Mouse (Mus musculus): ENCODE data around the gene Inpp4b.
"Not testable (repeated sequence)": the region's sequence is repeated elsewhere in the genome, so short reads cannot be mapped to it uniquely, and the experiment has no call there.

Inpp4b gene

DNA sequence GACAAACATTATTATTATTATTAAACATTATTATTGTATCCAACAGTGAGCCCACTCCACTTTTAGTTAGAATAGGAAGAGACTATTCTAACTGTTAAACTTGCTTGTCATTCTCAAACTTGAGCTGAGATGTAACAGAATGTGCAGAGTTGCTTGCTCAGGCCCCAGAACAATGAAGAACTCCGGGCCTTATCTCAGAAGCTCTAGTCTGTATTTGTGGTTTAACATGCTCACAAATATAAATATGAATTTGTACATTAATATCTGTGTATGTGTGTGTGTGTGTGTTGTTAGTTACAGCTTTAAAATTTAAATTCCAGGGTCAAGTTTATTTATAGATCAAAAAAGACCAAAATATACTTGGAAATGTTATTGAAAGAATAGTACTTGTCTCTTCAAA lies 435.3 kb downstream of the Inpp4b start:
- no peak for DNase-seq (ENCODE audit: low read depth)

DNA sequence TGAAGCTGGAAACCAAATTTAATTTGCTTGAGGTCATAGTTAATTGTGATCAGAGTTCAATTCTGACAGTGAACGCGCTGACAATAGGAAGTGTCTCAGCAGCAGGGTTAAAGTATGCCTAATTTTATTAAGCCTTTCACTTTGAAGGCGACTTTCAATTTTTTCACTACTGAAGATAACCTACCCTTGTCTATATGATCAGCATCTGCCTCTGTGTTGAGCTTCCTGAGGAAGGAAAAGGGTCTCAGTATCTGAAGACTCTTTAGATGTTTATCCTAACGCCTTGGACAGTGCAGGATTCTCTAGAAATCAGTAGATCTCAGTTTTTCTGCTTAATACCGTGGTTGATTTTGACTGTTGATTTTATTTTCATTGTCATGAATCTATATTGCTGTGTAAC lies 437.1 kb downstream of the Inpp4b start:
- no peak for DNase-seq (ENCODE audit: low read depth)

DNA sequence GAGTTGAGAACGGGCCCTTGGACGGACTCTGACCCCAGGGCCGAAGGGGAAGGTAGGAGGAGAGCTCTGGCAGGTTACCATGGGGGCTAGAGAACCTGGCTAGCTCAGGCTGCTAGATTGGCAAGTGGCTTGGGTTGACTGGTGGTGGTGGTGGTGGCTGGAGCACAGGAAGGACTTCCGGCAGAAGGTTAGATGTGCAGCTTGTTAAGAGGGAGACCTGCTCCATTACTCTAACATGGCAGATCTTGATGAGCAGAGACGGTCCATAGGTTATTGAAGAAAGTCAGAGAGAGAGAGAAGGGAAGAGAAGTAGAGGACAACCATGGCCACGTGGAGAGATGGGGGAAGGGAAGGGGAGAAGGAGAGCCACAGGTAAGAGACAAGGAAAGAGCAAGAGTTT lies 437.8 kb downstream of the Inpp4b start:
- DNase-seq (ENCODE audit: low read depth): no peak

DNA sequence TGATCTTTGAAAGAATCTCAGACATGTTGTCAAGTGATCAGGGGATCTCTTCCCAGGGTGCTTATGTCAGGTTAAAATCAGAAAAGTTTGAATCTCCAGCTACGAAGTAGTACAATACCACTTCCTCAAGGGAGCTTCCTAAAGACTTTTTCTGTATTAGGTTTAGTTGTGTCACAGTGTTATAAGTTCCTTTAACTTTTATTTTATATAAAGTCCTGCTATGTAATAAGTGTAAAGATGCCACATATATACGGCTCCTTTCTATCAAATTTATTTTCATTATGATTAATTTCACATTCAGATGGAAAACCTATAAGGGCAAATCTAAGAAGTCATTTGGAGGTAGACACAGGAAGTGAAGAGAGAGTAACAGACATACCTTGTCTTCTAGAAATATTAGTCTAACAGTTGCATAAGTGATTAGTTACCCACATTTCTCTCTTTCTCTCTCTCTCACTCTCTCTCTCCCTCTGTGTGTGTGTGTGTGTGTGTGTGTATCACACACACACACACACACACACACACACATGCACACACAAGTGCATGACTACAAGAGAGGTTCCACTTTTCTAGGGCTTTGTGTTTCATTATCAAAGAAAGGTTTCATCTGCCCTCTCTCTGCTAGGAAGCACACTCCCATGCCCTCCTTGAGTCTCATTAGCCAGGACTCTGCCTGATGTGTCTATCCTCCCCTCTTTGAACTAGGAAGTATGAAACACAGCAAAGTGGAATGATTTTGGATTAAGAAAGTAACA lies 438.7 kb downstream of the Inpp4b start:
- no peak for DNase-seq (ENCODE audit: low read depth)

DNA sequence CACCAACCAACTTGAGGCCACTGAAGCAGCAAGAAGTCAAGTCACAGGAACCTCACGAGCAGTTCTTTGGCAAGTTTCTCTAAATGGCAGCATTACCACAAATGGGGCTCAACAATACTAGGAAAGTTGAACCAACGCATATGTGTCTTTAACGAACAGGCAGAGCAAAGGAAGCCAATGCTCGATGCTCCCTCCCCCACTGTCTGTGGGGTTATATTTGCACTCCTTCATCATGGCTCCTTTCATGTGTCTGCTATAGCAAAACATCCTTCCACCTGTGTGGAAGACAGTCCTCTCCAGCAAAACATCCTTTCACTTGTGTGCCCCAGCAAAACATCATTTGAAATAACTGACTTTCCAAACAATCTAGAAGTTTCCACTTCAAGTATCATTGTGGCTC lies 440.4 kb downstream of the Inpp4b start:
- DNase-seq (ENCODE audit: low read depth): no peak

DNA sequence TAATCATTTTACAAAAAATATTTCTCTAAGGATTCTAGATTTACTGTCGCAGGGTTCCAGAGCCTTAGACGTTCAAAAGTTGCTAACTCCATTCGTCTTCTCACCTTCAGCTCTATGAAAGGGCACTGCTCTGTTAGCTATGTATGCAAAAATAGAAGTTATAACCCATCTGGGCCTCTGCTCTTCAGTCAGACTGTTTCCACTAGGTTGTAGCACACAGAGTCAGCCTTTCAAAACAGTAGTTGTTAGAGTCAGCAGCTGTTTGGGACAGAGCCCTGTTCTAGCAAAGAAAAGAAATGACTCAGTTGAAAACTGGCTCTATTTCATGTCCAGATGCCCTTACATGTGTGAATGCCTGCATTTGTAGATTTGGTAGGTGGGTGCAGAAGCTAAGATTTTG lies 442.4 kb downstream of the Inpp4b start:
- no peak for DNase-seq (ENCODE audit: low read depth)

DNA sequence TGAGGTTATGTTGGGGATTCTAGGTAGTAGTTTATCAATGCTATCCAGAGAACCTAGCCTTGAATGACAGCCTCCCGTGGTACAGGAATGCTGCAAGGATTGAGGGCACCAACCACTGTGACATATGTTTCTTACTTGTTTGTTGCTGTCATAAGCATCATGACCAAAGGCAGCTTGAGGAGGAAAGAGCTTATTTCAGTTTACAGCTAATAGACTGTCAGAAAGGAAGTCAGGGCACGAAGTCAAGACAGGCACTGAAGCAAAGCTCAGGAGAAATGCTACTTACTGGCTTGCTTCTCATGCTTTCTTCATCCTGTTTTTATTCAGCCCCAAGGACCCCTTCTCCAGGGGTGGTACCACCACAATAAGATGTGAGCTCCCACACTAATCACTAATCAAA lies 446.1 kb downstream of the Inpp4b start:
- DNase-seq (ENCODE audit: low read depth): no peak

DNA sequence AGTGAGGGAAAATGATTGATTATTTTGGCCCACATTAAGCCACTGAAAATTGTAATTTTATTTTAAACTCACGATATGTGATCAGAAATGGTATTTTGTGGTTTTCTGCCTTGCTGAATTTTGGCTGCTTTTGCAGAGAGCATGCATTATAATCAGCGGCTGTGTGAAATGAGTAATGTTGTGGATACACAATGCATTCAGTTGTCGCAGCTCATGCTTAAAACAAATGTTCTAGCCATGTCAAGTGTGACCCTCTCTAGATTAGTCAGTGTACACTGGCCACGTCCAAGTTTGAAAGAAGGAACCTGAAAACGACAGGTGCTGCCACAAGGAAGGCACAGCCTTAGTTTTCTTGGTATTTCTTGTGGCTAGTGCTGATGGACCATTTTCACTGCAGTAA lies 450.3 kb downstream of the Inpp4b start:
- DNase-seq (ENCODE audit: low read depth): no peak

DNA sequence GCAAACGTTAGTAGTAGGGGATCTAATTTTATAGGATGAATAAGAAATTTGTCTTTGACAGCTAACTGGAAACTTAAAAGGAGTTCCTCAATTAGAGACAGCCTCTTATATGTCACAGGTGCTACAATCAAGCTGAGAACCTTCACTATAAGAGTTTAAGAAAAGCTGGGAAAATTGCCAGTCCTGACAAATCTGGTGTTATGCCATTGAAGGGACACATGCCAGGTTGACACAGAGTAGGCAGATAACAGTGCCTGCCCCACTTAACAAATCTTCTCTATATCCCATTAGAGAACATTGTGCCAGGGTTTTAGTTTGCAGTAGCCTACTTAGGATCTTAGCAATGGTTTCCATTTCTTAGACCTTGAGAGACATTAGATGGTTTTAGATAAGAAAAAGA lies 456.1 kb downstream of the Inpp4b start:
- DNase-seq (ENCODE audit: low read depth): no peak

DNA sequence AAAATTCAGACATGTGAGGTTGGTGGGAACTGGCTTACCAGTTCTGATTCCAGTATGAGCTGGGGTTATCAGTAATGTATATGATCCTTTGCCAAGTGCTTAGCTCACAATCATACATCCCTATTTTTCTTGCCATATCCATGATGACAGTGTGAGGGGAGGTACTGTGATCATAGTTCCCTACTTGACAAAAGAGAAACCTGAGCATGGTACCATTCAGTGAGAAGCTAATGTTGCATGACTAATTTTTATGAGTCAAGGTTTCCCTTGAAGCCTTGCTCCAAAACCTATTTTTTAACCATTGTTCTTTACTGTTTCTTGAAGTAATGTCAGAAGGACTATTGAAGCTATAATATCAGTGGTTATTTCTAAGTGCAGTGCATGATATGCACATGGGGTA lies 458.4 kb downstream of the Inpp4b start:
- peak; percentile 28 for DNase-seq (ENCODE audit: low read depth)

DNA sequence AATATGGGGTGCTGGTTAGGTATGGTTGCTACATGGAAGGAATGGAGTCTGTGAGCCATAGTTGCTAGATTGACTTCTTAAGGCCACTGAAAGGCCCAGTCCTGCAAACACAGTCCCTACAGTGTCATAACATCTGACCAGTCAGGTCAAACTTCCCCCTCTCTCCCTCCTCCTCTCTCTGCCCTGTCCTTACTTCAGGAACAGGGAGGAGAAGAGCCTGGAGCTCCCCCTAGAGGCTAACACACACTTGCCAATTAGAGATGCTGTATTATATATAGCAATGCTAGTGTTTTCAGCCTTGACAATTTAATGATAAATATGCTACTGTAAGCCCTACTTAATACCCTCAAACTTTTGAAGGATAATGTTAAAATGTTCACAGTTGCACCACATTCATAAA lies 464.4 kb downstream of the Inpp4b start:
- DNase-seq (ENCODE audit: low read depth): peak; percentile 90

DNA sequence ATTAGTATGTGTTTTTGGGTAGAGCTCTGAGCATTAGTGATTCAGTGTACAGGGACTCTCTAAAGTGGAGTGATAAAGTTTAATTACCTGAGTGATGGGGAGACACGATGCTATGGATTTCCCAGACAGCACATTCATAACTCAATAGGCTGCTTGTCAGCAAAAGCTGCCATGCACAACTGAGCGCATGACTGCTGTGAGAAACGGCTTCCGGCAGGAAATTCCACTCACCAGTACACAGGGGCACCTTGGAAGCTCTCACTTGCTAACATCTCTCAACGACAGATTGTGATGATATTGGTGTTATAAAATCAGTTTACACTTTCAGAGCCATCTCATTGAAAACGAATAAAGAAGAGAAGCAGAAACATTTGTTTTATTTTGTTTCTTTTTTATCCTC lies 465.2 kb downstream of the Inpp4b start:
- no peak for DNase-seq (ENCODE audit: low read depth)

DNA sequence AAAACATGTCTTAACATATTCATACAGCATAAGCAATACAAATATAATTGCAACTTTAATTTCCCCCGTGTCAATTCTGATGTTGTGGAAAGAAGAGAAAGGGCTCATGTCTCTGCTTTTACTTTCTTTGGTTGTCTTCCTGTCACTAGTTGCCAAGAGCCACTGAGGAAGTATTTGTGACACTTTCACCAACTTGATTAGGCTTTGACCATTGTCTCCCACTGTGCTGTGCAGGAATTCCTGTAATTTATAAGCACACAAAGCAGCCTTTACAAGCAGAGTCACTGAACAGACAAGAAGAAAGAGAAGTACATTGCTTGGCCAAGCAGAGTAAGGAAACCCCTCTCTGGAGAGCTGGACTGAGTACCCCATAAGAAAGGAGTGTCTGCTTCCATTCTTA lies 466.1 kb downstream of the Inpp4b start:
- DNase-seq (ENCODE audit: low read depth): no peak

DNA sequence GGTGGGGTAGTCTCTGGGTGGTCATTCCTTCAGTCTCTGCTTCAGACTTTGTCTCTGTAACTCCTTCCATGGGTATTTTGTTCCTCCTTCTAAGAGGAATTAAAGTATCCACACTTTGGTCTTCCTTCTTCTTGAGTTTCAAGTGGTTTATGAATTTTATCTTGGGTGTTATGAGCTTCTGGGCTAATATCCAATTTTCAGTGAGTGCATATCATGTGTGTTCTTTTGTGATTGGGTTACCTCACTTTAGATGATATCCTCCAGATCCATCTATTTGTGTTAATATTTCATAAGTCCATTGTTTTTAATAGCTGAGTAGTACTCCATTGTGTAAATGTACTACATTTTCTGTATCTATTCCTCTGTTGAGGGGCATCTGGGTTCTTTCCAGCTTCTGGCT lies 467.1 kb downstream of the Inpp4b start:
- DNase-seq (ENCODE audit: low read depth): not testable (repeated sequence)

DNA sequence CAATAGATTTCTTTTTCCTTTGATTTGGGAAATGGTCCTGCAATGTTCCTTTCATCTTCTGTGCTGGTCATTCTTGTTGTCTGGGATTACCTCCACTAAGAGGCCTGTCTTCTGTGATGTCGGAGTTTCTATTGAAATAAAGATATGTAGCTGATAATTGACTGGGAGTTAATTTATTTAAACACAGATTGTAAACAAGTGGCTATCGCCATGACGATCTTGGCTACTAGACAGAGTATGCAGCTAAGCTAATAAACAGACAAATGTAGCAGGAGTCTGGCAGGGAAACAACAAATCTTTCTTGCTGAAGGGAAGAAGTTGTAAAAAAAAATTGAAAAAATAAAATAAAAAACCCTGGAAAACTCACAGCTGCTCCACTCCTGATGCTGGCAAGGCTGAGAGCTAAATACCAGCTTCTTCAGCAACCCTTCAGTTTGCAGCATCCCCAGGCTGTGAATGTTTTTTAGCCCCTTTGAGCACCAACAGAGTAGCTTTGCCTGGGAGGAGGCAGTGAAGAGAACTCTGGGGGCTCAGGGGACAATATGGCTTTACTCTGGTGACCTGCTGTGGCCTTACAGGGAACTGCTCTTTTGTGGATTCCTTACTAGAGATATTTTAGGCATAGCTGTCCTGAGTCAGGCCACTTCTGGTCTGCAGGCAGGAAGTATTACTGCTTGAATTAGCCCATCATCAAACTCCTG lies 469.8 kb downstream of the Inpp4b start:
- DNase-seq (ENCODE audit: low read depth): peak; percentile 56

DNA sequence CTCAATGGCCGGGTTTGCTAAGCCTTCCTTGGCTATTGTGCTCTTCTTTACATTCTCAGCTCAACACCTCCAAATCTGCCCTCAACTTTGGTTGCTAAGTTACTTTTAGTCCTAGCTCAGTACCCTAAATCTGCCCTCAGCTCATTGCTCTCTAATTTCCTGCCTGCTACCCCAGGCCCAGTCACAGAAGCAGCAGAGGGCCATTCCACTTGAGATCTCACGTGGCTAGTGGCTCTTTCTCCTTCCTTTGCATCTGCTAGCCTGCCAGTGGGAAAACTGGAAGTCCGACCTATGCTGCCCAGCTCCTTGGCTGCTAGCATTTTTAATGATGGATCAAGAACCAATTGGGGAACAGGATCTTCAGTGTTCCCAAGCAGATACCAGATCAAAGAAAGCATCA lies 472.4 kb downstream of the Inpp4b start:
- no peak for DNase-seq (ENCODE audit: low read depth)

DNA sequence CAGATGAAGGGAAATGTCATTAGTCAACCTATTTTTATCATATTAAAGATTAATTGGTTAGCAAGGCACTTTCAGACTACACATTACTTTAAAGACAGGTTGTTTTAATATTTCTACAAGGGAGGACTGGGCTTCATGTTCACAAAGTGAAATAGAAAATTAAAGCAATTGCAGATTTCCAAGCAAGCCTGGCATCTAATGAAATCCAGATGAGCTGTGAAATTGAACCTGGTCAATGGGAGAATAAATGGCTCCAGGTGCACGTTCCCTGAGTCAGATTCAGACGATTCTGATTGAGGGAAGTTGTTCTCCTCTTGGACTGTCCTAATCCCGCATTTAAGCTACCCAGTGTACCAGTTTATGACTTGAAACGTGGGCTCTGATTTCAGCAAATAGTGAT lies 473.2 kb downstream of the Inpp4b start:
- no peak for DNase-seq (ENCODE audit: low read depth)

DNA sequence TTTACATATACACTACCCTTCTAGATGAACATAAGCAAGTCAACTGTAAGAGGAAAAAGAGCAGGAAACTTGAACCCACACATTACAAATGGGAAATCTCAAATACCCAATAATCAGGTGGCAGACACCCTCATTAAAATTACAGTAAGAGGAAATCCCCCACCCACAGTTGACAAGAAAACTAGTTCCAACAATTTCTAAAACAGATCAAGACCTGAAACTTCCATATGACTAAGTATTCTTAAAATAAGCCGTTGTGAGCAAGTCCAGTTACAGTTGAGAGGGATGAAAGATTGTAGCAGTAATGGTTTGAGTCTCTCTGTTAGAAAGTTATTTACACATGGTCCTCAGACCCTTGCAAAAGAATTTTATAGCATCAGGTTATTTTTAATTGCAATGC lies 480.8 kb downstream of the Inpp4b start:
- DNase-seq (ENCODE audit: low read depth): no peak

DNA sequence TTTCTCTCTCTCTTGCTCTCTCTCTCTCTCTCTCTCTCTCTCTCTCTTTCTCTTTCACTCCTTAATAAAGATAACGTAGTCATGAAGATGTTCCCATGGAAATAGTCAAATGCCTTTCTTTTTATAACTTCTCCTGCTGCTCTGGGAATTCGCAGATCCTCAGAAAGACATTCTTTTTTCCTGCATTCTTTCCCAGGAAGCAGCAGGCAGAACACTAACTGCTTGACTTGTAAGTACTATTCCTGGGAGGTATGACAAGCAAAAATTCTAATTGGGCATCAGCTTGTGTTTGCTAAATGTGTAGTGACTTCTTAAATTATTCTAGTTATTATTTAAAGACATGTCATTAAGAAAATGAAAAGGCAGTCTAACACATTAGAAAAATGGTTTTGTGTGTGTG lies 482.6 kb downstream of the Inpp4b start:
- no peak for DNase-seq (ENCODE audit: low read depth)

DNA sequence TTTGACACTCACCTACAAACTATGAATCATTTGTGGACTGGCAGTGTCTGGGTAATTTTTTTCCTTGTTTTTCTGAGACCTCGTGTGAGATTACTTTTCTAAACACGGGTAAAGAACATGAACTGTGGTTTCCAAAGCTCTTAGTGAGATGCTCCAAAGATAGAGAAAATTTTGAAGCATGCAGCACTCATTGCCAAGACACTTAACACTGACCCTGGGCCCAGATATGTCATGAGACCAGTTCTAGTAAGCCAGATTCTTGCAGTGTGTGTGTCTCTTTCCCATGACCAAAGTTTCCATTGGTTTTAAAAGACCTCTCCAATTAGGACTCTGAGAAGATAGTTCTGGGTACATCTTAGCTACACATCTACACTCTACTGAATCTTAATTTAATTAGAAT lies 484.1 kb downstream of the Inpp4b start:
- no peak for DNase-seq (ENCODE audit: low read depth)

DNA sequence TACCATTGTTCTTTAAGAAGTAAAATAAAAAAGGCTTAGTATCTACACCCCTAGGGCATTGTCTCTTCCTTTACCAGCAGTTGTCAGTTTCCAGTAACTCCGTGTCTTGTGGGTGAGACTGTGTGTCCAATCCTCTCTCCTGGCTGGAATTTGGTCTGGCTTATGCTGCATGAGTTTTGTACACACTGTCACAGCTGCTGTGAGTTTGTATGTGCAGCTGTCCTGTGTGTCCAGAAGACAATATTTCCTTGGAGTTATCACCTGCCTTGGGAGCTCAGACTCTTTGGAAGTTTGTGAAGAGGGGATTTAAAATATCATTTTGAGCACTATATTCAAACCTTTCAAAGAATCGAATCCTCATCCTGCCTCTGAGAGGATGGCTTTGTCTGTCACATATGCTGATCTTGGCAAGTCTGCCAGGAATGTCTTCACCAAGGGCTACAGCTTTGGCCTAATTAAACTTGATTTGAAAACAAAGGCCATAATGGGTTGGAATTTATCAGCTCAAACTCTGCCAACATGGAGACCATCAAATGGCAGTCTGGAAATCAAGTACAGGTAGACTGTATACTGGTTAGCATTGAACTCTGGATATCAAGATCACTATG lies 485.1 kb downstream of the Inpp4b start:
- DNase-seq (ENCODE audit: low read depth): no peak

DNA sequence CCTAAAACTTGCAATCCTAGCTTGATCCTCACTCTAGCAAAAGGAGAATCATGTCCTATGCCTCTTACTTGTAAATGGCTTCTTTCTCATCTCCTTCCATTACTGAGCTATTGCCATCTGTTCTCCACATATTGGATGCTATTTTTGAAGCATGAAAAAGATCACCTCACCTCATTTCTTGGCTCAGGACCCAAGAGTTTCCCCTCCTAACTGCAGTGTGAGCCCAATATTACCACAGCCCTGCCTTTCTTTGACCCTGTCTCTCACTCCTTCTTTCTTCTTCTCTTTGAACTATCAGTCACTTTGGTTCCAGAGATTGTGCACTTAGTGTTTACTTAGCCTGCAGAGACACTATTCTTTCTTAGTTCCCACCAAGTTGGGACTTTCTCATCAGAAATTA lies 489.1 kb downstream of the Inpp4b start:
- no peak for DNase-seq (ENCODE audit: low read depth)

DNA sequence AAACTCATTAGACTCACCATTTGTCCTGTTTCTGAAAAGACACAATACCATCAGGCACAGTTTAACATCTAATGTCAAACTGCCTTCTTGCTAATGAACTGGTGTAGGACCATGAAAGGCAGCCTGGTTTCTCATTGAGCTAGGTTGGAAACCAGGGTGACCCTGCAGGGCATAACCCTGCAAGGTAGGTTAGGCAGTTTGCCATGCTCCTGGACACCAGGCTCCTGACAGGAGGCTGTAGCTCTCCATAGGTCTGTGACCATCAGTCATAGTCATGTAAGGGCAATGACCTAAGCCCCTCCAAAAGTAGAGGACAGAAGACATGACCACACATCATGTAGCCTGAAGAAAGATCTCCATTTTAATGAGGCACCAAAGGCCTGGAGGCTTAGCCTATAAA lies 491.5 kb downstream of the Inpp4b start:
- DNase-seq (ENCODE audit: low read depth): no peak

DNA sequence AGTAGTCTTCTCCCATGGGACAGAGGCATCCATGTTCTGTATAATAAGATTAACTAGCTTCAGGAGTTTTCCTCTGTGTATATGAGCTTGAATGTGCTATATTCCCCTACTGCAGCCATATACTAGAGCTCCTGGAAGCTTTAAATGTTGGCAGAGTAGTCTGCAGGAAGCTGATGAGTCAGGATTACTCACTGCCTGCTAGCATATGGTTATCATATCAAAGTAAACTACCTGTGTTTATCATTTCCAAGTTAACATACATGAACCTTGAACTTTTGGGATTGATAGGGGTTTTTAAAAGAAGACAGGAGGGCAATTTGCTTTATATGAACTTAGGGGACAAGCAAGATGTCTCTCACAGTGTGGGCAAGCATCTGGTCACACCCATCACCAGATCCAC lies 498.2 kb downstream of the Inpp4b start:
- DNase-seq (ENCODE audit: low read depth): peak; percentile 50

Data from 416B (cell line).